Mouse (Mus musculus) cortical plate, adult 2 months (tissue): ENCODE measurements at regions not wholly inside any gene's neighbourhood (a gene's known extent, or its start where the extent isn't known, plus 50 kb on each side); places are given as distances from the start of the nearest gene placed in this dataset.

Experiments
- H3K27ac ChIP-seq: fragments of 200-500 bp; 2 replicates; pipeline ENCODE4 v1.5.1; 2012; ENCODE audit warnings: low read length, control low read depth, inconsistent platforms; ENCODE audit not compliant: insufficient read depth
- H3K4me1 ChIP-seq: fragments of 200-500 bp; 2 replicates; pipeline ENCODE4 v1.6.1; 2011; ENCODE audit warnings: low read length; ENCODE audit not compliant: control insufficient read depth, insufficient read depth
- H3K4me3 ChIP-seq: fragments of 200-500 bp; 2 replicates; pipeline ENCODE4 v1.5.1; 2011; ENCODE audit warnings: mild to moderate bottlenecking, low read length, control low read depth; ENCODE audit not compliant: insufficient read depth
- CTCF ChIP-seq: fragments of 200-500 bp; IDR thresholded peaks from 2 replicates; pipeline ENCODE4 v1.5.1; 2011; ENCODE audit warnings: mild to moderate bottlenecking, control low read depth, low read length; ENCODE audit not compliant: insufficient read depth; ENCODE audit errors: extremely low read depth
- POLR2A ChIP-seq: fragments of 200-500 bp; IDR thresholded peaks from 2 replicates; pipeline ENCODE4 v1.6.1; 2011; ENCODE audit warnings: mild to moderate bottlenecking, low read length, control low read depth; ENCODE audit not compliant: insufficient read depth; ENCODE audit errors: extremely low read depth

GRCm38 (mm10) chr13:112009288-112009687 is 200.5 kb upstream of the Map3k1 start:
- no peak overlapping the region for H3K27ac ChIP-seq
- H3K4me3 ChIP-seq: no peak overlapping the region
- H3K4me1 ChIP-seq: no peaks in the 10 kb centered on the region; the same call in 1 of the 2 replicates
- no peak for TF ChIP-seq CTCF
- TF ChIP-seq POLR2A: no peak

- H3K4me3 ChIP-seq: no peak overlapping the region
- TF ChIP-seq POLR2A: no peak
- TF ChIP-seq CTCF: no peak
- no peak overlapping the region for H3K27ac ChIP-seq
- no peaks in the 10 kb centered on the region; the same call in 1 of the 2 replicates for H3K4me1 ChIP-seq
Observed at GRCm38 (mm10) chr13:112010464-112010863, 201.7 kb upstream of the Map3k1 start.

GRCm38 (mm10) chr13:112012640-112013039 is 203.8 kb upstream of the Map3k1 start:
- H3K27ac ChIP-seq: no peak overlapping the region
- H3K4me1 ChIP-seq: no peaks in the 10 kb centered on the region; the same call in 1 of the 2 replicates
- no peak for TF ChIP-seq CTCF
- no peak for TF ChIP-seq POLR2A
- no peak overlapping the region for H3K4me3 ChIP-seq

GRCm38 (mm10) chr13:112015083-112015482 is 206.3 kb upstream of the Map3k1 start:
- Histone ChIP-seq H3K27ac (no peak overlapping the region), H3K4me1 (no peaks in the 10 kb centered on the region; the same call in 1 of the 2 replicates), H3K4me3 (no peak overlapping the region)
- TF ChIP-seq POLR2A (no peak), CTCF (no peak)

- no peak for TF ChIP-seq POLR2A
- H3K4me3 ChIP-seq: no peak overlapping the region
- no peaks in the 10 kb centered on the region; the same call in 1 of the 2 replicates for H3K4me1 ChIP-seq
- H3K27ac ChIP-seq: no peak overlapping the region
Observed at GRCm38 (mm10) chr13:112016280-112016679, 207.5 kb upstream of the Map3k1 start.

- no peak for TF ChIP-seq POLR2A
- no peak for TF ChIP-seq CTCF
- no peak overlapping the region for H3K4me3 ChIP-seq
- no peaks in the 10 kb centered on the region for H3K4me1 ChIP-seq
- H3K27ac ChIP-seq: no peak overlapping the region
Observed at GRCm38 (mm10) chr13:112018497-112019281, 209.9 kb upstream of the Map3k1 start.

GRCm38 (mm10) chr13:112019575-112019974 is 210.8 kb upstream of the Map3k1 start:
- no peak overlapping the region for H3K4me3 ChIP-seq
- no peaks in the 10 kb centered on the region for H3K4me1 ChIP-seq
- no peak overlapping the region for H3K27ac ChIP-seq
- no peak for TF ChIP-seq POLR2A
- no peak for TF ChIP-seq CTCF

- Histone ChIP-seq H3K27ac (no peak overlapping the region), H3K4me3 (no peak overlapping the region), H3K4me1 (no peaks in the 10 kb centered on the region)
- TF ChIP-seq CTCF (no peak), POLR2A (no peak)
Observed at GRCm38 (mm10) chr13:112023171-112023570, 214.4 kb upstream of the Map3k1 start.

- H3K27ac ChIP-seq: no peak overlapping the region
- H3K4me1 ChIP-seq: no peaks in the 10 kb centered on the region
- no peak for TF ChIP-seq POLR2A
- TF ChIP-seq CTCF: no peak
- no peak overlapping the region for H3K4me3 ChIP-seq
Observed at GRCm38 (mm10) chr13:112024667-112025585, 216.1 kb upstream of the Map3k1 start.
